Mouse (Mus musculus) adrenal gland, adult (tissue): ENCODE data around the gene Gse1.

Experiments used
- DNase-seq, 2 experiments: peaks; one replicate each; pipeline ENCODE4 v3.0.0; 2022 to 2023; ENCODE audit warnings: low spot score in 1 of 2; ENCODE audit not compliant: inconsistent age in 2 of 2

The Gse1 gene

GRCm38 (mm10) chr8:120234457-120234856 is 6.2 kb downstream of the Gse1 start:
- peak in 1 of 2 experiments; percentile 65 for DNase-seq

GRCm38 (mm10) chr8:120234866-120235265 is 6.6 kb downstream of the Gse1 start:
- no peak for DNase-seq

- peak in 1 of 2 experiments; percentile 77 for DNase-seq
These were observed 15.0 kb downstream of the Gse1 start for GRCm38 (mm10) chr8:120243222-120243621.

GRCm38 (mm10) chr8:120243916-120244451 is 15.7 kb downstream of the Gse1 start:
- DNase-seq: no peak

- DNase-seq: no peak
These were observed 16.3 kb downstream of the Gse1 start for GRCm38 (mm10) chr8:120244553-120244952.

- no peak for DNase-seq
These were observed 19.4 kb downstream of the Gse1 start for GRCm38 (mm10) chr8:120247618-120248017.

GRCm38 (mm10) chr8:120248031-120248430 is 19.8 kb downstream of the Gse1 start:
- no peak for DNase-seq

- no peak for DNase-seq
These were observed 20.2 kb downstream of the Gse1 start for GRCm38 (mm10) chr8:120248451-120248850.

- DNase-seq: no peak
These were observed 21.6 kb downstream of the Gse1 start for GRCm38 (mm10) chr8:120249800-120250336.

- DNase-seq: peak in 1 of 2 experiments; percentile 52
These were observed 22.6 kb downstream of the Gse1 start for GRCm38 (mm10) chr8:120250750-120251410.

GRCm38 (mm10) chr8:120251411-120252035 is 23.3 kb downstream of the Gse1 start:
- DNase-seq: no peak

GRCm38 (mm10) chr8:120253626-120254025 is 25.4 kb downstream of the Gse1 start:
- peak; percentile 79 to 83 for DNase-seq

- no peak for DNase-seq
These were observed 27.2 kb downstream of the Gse1 start for GRCm38 (mm10) chr8:120255406-120255987.

- DNase-seq: no peak
These were observed 28.7 kb downstream of the Gse1 start for GRCm38 (mm10) chr8:120256958-120257357.

- no peak for DNase-seq
These were observed 30.9 kb downstream of the Gse1 start for GRCm38 (mm10) chr8:120259206-120259605.

- DNase-seq: no peak
These were observed 32.4 kb downstream of the Gse1 start for GRCm38 (mm10) chr8:120260677-120261076.

- no peak for DNase-seq
These were observed 33.3 kb downstream of the Gse1 start for GRCm38 (mm10) chr8:120261338-120262120.

GRCm38 (mm10) chr8:120263879-120264278 is 35.6 kb downstream of the Gse1 start:
- DNase-seq: no peak

- DNase-seq: no peak
These were observed 36.2 kb downstream of the Gse1 start for GRCm38 (mm10) chr8:120264388-120264943.

- DNase-seq: peak; percentile 76 to 87
These were observed 36.7 kb downstream of the Gse1 start for GRCm38 (mm10) chr8:120264944-120265453.
